Mouse (Mus musculus): ENCODE measurements around the gene Pcbp4.
"Not testable (repeated sequence)": the region's sequence is repeated elsewhere in the genome, so short reads cannot be mapped to it uniquely, and the experiment has no call there.

Gene Pcbp4

DNA sequence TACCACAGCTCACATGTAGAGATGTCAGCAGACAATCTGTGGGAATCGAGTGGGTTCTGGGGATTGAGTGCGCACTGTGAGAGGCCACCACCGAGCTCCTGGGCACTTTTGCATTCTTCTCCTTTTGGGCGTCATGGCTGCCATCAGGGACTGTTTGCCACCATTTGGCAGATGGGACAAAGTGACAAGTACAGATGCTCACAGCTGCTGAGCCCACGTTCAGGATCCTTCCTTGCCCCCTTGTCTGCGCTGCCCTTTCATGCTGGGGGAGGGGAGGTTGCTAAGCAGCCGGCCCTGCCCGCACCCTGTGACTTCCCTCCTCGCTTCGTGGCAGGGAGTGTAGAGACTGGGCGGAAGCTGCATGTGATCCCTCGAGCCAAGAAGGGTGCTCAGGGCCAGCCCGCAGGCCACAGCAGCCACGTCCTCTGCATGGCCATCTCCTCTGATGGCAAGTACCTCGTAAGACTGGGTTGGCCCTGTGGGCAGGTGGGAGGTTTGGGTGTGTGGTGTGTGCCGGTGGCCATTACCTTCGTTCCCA is 29.6 kb downstream of the Pcbp4 start:
- no peak for DNase-seq (ENCODE audit: low spot score)

DNA sequence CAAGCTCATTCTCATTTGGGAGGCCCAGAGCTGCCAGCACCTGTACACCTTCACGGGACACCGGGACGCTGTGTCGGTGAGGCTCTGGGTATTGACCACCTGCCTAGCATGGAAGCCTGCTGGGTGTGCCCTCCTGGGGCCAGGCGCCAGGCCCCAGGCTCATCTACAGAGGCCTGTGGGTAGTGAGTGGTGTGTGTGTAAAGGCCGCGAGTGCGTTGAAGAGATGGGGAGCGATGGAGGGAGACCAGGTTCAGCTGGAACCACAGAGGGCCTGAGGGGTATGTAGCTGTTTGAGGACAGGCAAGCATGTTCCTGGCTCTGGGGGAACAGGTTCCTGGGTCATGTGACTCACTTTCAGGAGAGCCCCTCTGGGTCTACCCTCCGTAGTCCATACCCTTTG is 30.0 kb downstream of the Pcbp4 start:
- DNase-seq (ENCODE audit: low spot score) = no peak

DNA sequence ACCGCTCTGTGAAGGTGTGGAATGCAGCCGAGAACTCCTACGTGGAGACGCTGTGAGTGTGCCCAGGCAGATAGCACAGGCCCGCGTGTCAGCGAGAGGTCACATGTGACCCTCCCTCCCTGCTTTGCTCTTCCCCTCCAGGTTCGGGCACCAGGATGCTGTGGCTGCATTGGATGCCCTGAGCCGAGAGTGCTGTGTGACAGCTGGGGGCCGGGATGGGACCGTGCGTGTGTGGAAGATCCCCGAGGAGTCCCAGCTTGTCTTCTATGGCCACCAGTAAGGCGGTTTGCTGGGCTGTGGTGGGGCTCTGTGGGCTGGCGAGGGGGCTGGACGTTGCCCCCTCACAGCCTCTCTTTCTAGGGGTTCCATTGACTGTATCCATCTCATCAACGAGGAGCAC is 30.5 kb downstream of the Pcbp4 start:
- no peak for DNase-seq (ENCODE audit: low spot score)

DNA sequence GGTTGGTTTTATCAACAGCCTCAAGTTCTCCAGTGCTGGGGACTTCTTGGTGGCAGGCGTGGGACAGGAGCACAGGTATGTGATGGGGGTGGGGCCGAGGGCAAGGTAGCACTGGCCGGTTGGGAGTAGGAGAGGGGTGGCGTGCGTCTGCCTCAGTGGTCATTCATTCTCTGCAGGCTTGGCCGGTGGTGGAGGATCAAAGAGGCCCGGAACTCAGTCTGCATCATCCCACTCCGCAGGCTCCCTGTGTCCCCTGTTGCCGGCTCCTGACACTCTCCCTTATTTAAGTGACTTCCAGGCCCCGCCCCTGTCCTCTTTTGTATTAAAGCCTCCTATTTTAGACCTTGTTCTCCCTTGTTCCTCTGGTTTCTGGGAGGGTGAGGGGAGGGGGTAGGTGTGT is 32.0 kb downstream of the Pcbp4 start:
- DNase-seq (ENCODE audit: low spot score) = no peak

DNA sequence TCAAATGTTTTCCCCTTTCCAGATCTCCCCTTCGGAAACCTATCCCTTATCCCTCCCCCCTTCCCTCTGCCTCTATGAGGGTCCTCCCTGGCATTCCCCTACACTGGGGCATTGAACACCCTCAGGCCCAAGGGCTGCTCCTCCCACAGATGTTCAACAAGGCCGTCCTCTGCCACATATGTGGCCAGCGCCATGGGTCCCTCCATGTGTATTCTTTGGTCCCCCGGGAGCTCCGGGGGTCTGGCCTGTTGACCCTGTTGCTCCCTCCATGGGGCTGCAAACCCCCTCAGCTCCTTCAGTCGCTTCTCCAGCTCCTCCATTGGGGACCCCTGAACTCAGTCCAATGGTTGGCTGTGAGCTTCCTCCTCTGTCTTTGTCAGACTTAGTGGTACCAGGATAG is 34.5 kb downstream of the Pcbp4 start:
- not testable (repeated sequence) for DNase-seq (ENCODE audit: low spot score)

DNA sequence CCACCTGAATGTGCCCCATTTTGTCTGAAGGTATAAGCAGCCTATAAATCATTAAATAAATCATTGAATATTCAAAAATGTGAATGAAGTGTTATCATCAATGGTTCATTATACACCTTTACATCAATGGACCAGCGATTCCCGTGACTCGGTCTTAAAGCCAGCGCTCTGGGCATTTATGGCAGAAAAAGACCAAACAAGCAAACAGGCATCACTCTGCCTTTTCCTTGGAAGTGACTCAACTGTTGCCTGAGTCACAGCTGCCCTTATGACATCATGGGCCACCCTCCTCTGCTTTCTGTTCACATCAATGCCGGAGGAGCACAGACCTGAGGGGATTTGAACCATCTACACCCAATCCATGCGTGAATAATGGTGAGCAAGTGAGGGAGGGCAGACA is 46.6 kb downstream of the Pcbp4 start, which contains the start of gene Iqcf1:
Gene Iqcf1 (plus strand): TSS at position 301 of the 400 bp plus-strand sequence.
- DNase-seq (ENCODE audit: low spot score) = no peak

DNA sequence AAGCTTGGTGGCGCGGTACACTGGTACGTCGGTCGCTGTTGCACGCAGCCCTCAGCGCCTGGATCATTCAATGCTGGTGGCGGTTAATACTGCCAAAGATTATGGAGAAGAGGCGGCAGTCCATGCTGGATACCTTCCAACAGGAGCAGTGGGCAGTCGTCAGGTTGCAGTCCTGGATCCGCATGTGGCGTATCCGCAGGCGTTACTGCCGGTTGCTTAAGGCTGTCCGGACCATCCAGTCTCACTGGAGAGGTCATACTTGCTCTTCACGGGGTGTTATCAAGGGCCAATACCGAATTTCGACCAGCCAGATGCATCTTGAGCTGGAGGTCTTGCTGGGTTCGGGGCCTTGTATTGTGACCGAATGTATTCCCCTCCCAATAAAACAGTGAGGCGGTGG is 48.8 kb downstream of the Pcbp4 start:
- no peak for DNase-seq (ENCODE audit: low spot score)

DNA sequence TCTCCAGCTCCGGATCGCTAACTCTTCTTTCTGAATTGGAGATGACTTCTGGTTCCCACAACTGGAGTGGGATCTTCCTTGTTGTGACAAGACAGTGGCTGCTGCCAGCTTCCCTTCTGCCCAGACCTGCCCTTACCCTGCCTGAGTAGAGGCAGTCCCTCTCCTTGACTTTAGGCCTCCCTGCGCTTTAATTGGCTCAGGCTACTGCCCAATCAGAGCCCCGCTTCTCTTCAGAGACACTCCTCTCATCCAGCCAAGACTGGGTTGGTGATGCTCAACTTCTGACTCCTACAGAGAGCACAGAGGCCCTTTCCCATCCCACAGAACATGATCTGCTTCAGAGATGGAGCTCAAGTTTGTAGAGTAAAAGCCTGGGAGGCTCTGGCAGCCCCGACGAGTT is 51.2 kb downstream of the Pcbp4 start:
- DNase-seq (ENCODE audit: low spot score) = no peak

DNA sequence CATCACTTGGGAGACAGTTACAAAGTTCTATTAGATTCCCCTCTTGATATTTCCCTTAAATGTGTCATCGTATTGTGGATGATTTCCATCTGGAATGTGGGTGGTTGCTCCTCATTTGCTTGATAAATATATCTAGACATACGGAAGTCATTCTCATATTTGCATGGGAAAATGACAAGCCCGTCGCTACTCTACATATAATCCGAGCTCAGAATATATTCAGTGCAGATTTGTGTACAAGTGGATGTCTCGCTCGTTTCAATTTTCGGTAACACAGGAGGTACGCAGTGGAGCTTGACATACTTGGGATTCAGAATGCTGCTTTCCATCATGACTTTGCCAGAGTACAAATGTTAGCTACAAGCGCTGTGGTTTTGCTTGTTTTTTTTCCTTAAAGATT is 56.3 kb downstream of the Pcbp4 start:
- DNase-seq (ENCODE audit: low spot score) = no peak

DNA sequence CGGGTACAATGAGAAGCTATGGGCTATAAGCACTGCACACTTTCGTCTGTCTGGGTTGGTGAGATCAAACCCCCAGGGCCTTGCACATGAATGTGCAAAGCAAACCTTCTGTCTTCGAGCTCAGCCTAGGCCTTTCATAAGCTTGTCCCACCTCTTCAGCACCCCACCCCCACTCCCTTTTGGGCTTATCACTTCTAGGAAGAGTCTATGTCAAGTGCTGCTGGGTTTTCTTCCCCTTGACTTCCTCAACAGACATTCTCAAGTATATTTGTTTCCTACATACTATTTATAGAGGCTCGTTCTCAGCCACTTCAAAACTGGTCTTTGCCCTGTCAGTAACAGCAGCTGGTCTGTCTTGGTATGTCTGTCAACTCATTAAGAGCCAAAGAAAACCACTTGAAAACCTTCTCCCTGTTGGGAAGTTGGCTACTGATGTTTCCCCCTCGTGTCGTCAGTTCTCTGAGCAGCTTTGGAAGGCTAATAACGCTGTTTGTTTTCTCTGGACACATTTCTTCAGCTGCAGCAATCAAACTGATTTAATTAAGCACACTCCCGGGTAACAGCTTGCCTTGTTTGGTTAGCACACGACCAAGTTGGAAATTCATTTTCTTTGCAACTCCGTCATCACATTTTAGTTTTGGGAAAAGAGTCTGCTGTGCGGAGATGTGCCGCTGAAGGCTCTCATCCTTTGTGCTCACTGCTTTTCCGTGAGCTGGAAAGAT is 59.8 kb downstream of the Pcbp4 start:
- no peak for DNase-seq (ENCODE audit: low spot score)

DNA sequence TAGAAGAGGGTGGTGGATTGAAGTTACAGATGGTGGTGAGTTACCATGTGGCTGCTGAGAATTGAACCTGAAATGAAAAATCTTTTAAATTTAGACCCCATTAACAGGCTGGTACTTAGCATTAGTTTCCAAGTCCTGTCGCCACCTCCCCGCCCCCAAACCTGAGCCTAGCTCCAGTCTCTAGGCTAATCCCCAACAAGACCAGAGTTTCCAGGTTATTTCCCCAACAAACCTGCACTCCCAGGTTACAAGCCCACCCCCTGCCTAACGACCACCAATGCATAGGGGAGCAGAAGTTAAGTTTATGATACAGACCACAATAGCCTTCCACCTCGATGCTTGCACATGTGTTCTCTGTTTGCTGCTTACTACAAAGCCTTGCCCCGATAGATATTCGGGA is 60.5 kb downstream of the Pcbp4 start:
- no peak for DNase-seq (ENCODE audit: low spot score)
